Mouse (Mus musculus) stomach, postnatal 0 days (tissue): ENCODE measurements at regions not wholly inside any gene's neighbourhood (a gene's known extent, or its start where the extent isn't known, plus 50 kb on each side); places are given as distances from the start of the nearest gene placed in this dataset.

Source experiments
- CTCF ChIP-seq: IDR thresholded peaks from 2 replicates; pipeline ENCODE4 v1.5.1; 2016; ENCODE audit warnings: antibody characterized with exemption, low read depth, mild to moderate bottlenecking, moderate library complexity
- EP300 ChIP-seq: optimal IDR thresholded peaks from 2 replicates; pipeline ENCODE3; 2016; ENCODE audit warnings: antibody characterized with exemption

GRCm38 (mm10) chr1:137620672-137621071, 554.8 kb downstream of the Ptprc start:
- TF ChIP-seq CTCF (no peak), EP300 (no peak)
